Mouse (Mus musculus): ENCODE data around the gene Plek2.

DNA sequence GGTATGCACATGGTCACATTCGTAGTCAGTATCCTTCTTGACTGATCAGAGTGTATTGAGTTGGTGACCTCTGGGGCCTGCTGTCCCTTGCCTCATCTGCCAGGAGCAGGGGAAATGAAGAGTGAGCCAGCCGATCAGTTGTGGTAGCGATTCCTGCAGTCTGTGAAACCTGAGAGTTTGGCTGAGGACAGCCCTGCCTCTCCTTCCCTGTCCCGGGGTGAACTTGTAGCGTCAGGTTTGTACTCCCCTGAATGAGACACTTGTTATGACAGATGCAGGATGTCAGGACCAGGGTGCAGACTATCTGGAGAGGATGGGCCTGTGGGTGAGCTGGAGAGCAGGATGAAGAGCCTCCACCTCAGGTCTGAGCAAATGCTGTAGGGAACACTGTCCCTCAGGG lies 40.9 kb upstream of the Plek2 start:
- TF ChIP-seq CTCF (IDR thresholded peaks at IDR 0.05; ENCODE audit: low read depth, low read length) (no peak), TAL1 (conservative IDR thresholded peaks at IDR 0.05; ENCODE audit: low read depth, low read length) (no peak), POLR2AphosphoS5 (IDR thresholded peaks at IDR 0.05; ENCODE audit: insufficient replicate concordance, low read depth, low read length) (no peak), GATA1 (IDR thresholded peaks at IDR 0.05; ENCODE audit: borderline replicate concordance, low read length) (no peak), GATA2 (IDR thresholded peaks at IDR 0.05; ENCODE audit: borderline replicate concordance, low read depth, low read length) (no peak)
